Mouse (Mus musculus): ENCODE measurements around the gene Ntn3.
A peak's percentile ranks its signal among the peaks of the same experiment; 100 is the strongest.

Gene Ntn3

DNA sequence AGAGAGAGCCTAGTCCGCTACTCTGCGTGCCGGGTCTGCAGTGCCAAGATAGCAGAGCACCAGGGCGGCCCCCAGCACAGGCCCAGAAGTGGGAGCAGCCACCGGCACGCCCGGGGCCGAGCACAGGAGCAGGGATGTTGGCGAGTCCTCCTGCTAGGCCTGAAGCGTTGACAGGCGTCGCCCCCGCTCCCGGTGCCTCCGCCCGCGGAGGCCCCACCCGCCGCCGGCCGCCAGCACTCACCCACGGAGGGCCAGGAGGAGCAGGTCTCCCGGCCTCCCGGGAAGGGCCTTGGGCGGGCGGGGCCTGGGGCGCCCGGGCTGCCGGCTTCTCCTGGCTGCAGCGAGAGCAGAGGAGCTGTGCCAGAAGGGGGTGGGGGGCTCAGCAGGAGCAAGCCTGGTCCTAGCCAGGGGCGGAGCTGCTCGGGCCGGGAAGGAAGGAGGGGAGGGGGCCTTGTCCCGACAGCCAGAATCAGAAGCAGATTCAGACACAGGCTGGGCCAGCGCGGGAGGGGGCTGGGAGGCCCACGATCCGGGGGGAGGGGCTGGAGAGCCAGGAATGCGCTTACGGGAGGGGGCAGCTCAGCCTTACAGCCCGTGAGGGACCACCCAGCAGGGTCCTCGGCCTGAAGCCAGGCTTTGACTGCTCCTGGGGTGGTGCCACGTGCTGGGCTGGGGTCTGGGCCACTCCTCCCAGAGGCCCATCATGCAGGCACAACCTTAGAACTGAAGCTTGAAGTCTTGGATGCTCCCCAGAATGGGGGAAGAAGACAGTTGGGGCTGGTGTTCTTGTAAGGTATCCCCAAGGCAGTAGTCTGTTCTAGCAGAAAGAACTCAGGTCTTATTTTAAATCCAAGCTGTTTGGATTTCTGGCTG lies at the start of gene Ntn3:
Gene Ntn3, minus strand, starts transcription at position 489 of the 873 bp plus-strand sequence.
- DNase-seq (ENCODE audit: low read depth, low spot score), result peak; percentile 70

DNA sequence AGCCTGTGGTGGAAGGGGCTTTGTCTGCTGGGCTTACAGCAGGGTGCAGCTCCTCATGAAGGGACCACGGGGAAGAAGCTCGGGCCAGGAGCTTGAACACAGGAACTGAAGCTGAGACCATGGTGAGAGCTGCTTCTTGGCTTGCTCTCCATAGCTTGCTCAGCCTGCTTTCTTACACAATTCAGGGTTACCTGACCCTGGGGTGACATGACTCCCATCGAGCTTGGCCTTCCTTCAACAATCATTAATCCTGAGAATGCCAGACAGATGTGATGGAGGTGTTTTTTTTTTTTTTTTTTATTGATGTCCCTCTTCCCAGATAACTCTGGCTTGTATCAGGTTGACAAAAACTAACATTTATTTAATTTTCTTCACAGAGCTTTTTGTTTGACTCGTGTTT lies 49.6 kb upstream of the Ntn3 start:
- DNase-seq (ENCODE audit: low read depth, low spot score), result no peak

DNA sequence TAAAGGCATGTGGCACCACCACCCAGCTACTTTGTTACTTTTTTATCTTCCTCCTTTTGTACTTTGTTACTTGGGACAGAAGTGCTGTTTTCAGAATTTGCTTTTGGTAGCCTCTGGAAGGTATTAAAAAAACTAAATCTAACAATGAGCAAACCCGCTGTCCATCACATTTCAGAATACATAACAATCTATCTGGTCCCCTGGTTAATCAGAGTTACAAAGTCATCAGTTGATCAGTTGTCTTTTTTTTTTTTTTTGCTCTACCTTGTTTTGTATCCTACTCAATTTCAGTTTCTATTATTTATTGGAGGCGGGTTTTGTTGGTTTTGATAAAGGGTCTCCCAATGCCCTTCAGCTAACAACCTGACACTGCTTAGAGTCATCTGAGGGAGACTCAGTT lies 43.0 kb upstream of the Ntn3 start:
- DNase-seq (ENCODE audit: low read depth, low spot score), result no peak

DNA sequence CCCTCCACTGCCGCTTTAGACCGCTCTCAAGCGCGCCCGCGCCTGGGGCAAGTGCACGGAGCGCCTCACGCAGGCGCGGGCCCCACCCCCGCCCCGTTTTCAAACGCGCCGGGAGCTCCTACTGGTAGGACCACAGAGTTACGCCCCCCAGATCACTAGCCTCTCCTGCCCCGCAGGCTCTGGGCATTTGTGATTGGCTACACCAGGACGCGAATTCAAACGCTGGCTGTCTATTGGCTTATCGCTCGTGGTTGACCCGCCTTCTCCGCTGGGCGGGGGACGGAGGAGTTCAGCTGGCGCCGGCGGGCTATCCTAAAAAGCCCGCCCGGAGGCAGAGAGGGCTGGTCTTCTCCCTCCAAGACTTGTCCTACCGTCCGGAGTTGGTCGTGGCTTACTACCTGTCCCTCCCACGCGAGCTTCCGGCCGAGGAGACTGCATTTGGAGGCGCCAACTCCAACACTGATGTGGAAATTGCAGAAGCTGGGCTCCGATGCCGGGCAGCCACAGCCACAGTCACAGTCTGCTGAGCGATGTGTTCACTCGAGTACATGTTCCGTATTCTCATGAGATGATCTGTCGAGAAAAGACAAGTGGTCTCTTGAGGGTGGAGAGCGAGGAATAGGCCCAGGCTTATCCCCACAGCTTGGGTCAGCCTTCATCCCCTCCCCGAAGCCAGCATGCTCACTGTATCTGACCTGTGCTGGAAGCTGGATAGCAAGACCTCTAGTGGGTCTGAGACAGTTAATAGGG lies 42.2 kb upstream of the Ntn3 start, which contains the start of gene Ccnf:
Gene Ccnf, minus strand, starts transcription at position 165 of the 750 bp plus-strand sequence.
- DNase-seq (ENCODE audit: low read depth, low spot score), result peak; percentile 99

DNA sequence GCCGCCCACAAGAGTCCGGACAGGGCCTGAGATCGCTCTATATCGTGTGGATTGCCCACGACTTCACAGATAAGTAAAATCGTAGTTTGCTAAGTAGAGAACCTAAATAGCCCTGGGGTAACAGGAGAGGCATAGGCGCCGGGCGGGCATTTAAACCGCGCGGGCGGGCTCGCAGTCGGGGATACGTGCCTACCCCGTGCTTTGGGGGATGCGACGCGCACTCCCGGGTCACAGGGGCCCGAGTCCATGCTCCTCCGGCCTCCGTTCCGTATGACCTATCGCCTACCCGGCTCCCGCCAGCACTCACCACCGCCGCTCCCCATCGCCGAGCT lies 41.6 kb upstream of the Ntn3 start:
- DNase-seq (ENCODE audit: low read depth, low spot score), result no peak

DNA sequence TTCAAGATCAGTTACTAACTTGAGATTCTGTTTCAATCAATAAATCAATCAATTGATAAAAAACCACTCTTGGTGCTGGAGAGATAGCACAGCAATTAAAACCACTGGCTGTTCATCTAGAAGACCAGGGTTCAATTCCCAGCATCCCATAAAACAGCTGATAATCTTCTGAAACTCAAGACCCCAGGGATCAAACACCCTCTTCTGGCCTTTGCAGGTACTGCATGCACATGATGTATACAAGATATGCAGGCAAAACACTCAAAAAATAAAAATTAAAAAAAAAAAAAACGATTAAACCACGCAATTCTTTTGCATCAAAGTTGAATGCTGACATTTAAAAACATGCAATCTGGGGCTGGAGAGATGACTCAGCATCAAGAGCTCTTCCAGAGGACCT lies 39.3 kb upstream of the Ntn3 start:
- DNase-seq (ENCODE audit: low read depth, low spot score), result peak; percentile 64

DNA sequence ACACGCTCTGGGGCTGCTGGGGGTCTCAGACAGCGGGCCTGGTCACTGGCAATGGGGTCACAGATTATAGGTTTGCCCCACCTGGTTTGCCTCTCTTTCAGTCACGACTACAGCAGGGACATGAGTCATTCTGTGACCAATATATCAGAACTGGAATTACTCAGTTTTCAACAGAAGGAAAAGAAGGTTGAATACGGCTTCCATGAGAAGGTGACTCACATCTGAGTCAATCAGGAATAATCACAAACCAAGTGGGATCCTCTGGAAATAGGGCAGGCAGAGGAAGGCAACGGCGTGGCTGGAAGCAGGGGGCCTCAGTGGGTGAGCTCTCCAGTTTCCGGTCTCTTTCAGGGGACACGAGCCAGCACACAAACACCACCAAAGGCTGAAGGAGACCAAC lies 34.7 kb upstream of the Ntn3 start:
- DNase-seq (ENCODE audit: low read depth, low spot score), result no peak

DNA sequence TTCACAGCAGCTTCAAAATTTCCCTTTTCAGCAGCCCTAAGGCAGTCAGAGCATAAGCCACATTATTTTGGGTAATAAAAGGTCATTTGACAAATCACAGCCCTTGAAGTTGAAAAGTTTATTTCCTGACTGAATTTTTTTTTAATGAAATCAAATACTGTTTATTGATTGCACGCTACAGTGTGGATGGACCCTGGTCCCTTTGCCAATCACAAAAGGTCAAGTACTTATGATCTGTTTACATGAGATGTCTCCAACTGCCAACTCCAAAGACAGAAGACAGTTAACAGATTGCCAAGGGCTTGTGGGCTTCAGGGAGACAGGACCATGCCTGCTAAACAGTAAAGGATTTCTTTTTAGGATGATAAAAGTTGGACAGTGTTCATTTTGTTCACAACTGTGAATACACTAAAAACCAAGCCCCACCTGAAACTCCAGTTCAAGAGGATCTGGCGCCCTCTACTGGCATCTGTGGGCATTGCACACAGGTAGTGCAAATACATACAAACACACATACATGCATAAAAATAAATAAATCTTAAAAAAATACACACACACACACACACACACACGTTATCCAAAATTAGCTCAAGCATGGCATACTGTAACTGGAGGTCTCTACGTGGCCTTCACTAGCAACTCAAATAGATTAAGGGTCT lies 34.1 kb upstream of the Ntn3 start:
- DNase-seq (ENCODE audit: low read depth, low spot score), result peak; percentile 49

DNA sequence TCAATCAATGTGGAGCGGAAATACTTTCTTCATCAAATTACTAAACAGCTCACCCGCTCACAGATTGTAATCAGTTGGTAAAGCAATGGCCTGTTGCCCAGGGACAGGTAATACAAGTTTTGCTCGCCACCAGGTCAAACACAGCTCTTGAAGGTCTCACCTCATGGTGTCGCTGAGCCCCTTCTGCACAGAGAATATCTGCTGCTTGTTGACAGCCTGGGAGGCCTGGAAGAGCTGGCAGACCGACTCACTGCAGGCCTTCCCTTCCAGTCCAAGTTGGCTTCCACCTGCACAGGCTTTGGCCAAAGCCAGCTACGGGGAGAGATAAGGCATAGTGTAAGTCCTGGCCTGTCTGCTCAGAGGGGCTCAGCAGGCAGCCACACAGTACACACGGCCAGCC lies 27.6 kb upstream of the Ntn3 start:
- DNase-seq (ENCODE audit: low read depth, low spot score), result no peak

DNA sequence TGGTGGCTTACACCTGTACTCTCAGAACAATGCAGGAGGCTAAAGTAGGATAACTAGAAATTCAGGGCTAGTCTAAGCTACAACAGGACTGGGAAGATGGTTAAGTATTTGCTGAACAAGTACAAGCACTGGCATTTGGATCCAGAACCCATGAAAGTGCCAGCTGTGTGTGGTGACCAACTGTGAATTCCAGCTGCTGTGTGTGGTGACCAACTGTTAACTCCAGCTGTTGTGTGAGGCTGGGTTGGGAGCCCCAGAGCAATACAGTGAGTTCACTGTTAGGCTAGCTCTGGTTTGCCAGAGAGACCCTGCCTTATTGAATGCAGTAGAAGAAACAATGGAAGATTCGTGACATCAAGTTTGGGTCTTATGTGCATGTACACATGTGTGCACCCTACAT lies 27.1 kb upstream of the Ntn3 start:
- DNase-seq (ENCODE audit: low read depth, low spot score), result no peak

DNA sequence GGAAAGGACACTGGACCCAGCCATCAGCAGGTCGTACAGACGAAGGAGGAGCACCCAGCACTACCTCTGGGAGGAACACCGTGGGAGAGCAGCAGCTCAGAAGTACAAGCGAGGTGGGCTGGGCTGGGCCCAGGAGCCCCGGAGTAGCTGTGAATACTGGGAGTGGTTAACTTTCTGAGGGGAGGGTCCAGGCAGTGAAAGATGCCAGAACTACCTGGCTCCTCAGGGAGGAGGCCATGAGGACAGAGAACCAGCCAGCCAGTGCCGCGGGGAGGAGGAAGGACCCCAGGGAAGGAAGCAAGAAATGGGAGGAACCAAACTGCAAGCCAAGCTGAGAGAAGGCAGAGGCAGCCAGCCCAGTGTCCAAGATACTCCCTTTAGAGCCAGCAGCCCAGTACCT lies 18.6 kb upstream of the Ntn3 start:
- DNase-seq (ENCODE audit: low read depth, low spot score), result no peak

DNA sequence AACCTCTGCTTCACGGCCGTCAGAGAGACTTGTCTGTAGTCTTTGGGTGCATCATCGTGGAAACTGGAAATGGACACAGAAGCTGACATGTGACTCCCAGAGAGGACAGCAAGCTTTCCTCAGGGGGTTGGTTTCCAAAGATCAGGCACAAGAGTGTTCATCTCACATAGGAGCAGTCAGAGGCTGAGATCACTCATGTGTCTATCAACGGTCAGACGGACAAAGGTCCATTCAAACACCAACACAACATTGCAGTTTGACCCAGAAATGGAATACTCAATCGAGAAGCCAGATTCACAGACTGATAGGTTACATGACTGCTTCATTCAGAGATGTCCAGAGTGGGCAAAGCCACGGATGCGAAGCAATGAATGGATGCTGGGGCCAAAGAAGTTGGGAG lies 17.4 kb upstream of the Ntn3 start:
- DNase-seq (ENCODE audit: low read depth, low spot score), result no peak

DNA sequence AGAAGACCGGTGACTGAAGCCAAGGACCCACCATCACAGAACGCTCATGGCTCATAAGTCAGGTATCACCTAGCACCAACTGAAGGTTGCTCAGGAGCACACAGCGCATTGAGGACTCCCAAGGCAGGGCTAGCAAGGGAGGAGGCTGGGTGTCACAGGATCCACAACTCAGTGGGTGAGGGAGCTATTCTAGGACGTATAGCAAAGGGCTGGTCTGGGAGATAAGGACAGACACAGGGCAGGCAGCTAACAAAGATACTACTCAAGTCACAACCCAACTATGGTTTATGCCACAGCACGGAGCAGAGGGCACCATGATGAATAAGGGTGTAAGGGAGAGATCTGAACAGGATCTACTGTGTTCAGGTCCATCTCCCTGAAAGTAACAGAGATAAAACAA lies 16.5 kb upstream of the Ntn3 start:
- no peak for DNase-seq (ENCODE audit: low read depth, low spot score)

DNA sequence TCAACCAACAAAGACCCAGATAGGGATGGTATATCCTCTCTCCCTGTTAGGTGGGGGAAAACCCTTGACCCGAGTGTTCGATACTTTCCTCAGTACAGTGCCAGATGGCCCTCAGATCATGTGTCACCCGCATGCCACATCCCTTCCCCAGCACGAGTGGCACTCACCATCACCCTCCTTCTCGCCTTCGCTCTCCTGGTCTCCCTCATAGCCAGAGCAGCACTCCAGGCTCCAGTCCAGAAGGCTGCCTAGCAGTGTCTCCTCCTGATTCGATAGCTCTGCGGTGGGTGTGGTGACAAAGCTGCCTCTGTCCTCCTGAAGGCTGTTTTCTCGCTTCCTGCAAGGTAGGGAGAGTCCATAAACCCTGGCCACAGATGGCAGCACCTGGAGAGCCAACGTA lies 15.4 kb upstream of the Ntn3 start:
- DNase-seq (ENCODE audit: low read depth, low spot score), result no peak

DNA sequence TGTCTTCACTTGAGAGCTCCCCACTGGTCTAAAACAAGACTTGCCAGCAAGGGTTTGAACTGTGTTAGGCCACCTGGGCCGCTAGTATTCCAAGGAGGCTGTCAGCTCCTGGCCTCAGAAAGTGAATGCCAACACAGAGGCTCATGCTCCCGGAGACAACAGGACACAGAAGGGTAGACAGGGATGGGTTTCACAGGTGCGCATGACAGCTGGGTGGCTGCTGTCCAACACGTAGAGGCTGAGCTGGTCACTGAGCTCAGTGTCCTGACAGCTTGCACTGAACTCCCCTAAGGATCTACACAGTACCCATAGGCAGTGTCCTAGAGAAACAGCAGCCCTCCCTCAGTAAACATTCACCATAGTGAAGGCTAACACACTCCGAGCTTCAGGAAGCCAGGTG lies 14.2 kb upstream of the Ntn3 start:
- DNase-seq (ENCODE audit: low read depth, low spot score), result no peak

DNA sequence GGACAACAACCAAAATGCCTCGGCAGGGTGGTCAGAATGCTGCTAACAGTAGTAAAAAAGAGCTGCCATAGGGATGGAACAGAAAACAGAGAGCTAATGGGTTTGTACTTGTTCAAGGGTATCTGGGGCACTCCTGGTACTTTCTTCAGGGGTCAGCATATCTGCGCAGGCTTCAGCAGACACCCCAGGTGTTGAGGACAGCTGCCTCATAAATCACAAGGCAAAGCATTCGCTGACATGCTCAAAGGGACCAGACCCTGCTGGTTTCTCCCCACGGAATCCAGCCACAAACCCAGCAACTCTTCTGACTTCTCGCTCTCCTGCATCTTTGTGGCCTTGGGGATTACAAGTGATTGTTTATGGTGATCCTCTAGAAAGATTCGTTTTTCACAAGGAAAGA lies 13.3 kb upstream of the Ntn3 start:
- DNase-seq (ENCODE audit: low read depth, low spot score), result no peak

DNA sequence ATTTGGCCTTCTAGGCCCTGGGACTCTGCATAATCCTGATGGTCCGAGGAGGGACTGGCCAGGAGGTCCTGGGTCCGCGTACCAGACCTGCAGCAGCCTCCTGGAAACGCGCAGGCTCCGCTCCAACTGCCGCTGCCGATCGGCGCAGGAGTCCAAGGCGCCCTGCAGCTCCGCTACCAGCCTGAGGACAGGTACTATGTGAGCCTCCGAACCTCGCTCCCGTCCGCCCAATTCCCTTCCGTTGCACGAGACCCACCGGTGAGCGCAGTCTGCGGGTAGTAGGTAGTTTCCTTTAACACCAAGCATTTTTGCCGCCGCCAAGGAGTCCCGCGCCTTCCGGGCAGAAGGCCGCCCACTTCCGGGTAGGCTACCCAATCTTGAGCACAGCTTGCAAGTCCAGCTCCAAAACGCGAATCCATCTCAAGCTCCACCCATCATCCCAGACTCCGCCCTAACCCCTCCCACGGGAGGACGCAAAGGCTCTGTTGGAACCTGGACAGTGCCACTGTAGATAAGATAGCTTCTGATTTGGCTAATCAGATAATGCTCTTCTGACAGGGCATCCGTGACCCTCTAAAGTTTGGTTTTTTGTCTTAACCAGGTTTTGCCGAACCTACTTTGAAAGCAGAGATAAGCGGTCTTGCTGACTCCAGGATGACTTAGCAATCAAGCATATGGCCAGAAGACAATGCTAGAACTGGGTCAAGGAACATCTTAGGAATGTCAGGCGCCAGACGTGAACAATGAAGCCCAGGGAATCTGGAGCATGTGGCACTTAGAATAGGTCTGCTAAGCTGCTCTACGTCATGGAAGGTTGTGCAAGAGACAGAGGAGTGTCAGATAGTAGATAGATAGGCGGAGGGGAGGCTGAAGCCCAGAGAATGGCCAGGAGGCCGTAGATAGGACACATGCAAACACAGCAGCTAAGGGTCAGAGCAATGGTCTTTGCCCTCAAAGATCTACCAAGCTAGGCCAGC lies 11.4 kb upstream of the Ntn3 start, which contains the start of gene Tedc2:
Gene Tedc2, minus strand, starts transcription at position 417 of the 977 bp plus-strand sequence.
- peak; percentile 94 for DNase-seq (ENCODE audit: low read depth, low spot score)

DNA sequence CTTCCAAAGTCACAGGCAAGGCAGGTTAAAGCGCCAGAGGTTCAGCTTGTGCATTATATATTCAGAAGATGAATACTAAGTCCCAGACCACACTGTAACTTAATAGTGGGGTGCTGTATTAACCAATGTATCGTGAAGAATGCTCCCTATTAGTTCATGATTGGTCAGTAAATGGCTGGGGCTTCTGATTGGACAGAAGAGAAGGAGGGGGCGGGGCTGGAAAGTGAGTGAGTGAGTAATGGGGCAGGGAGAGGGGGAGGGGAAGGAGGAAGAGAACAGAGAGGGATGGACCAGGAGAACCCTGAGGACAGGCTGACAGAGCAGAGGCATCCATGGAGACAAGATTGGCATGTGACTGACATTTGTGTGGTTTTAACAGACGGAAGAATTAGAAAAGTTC lies 7.5 kb upstream of the Ntn3 start:
- peak; percentile 77 for DNase-seq (ENCODE audit: low read depth, low spot score)

DNA sequence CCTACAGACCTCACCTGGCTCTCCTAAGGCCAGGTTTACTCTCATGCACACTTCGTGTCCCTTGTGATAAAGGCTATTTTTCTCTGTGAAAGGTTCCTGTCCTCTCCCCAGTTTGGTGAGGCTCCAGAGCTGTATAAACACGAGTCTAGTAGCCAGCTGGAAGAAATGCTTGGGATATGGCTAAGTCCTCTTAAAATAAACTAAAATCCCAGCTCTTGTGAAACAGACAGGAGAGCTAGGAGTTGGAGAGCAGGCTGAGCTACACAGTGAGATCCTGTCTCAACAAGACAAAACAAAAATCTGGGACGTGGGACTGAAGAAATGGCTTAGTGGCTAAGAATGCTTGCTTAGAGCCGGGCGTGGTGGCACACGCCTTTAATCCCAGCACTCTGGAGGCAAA lies 3.9 kb upstream of the Ntn3 start:
- no peak for DNase-seq (ENCODE audit: low read depth, low spot score)

DNA sequence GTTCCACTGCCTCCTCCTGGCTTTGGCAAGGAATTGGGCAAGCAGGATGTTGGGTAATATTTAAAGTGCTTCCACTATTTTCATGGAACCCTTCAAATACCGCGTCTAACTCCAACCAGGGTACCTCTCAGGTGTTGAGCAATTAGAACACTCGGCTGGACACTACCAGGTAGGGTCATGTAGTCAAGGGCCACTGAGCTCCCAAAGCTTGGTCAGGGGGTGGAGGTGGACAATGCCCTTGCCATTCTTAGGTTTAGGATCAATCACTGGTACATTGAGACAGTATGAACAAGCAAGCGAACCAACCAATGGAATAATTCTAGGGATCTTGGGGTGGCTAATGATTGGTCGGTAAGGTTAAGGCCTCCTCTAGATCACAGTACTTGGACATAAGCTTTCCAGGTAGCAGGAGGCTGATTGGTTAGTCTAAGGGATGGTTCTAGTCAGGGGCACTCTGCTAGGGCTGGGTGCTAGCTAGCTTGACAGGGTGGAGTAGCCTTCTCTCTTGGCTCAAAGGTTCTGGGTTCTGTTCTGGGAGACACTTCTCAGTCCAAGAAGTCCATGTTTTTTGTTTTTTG lies 3.2 kb upstream of the Ntn3 start:
- no peak for DNase-seq (ENCODE audit: low read depth, low spot score)
